Mouse (Mus musculus) liver, postnatal 0 days (tissue): Measurements from ENCODE around the gene Olfr314.

Experiments
- CTCF ChIP-seq: sonication (generic); IDR thresholded peaks from 2 replicates; pipeline ENCODE4 v1.5.1; 2016; ENCODE audit warnings: antibody characterized with exemption, low read depth
- EP300 ChIP-seq: IDR thresholded peaks from 2 replicates; pipeline ENCODE4 v1.6.1; 2016; ENCODE audit warnings: antibody characterized with exemption, low read depth, mild to moderate bottlenecking

DNA sequence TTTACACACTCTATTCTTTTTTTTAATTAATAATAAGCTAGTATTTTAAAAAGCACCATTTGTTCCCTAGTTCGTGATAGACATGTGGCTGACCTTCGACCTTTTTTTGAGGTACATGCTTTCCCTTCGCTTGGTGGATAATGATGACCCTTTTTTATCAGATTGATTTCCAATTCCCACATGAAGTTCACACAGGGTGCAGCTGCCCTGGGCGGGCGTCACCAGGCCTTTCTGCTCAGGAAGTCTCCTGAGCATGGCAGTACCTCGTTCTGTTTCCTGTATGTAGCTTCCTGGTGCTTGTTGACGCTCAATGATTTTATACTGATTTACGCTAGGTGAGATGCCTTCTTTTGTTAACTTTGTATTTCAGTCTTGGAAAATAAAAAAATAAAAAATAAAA, 5.6 kb downstream of the Olfr314 start:
- TF ChIP-seq EP300 (no peak), CTCF (no peak)
